In genomic region chr10:118749039-118749438, GRCm38 (mm10) we compare ENCODE assay signal across 16 mouse cellular contexts.
DNase-seq lines count a peak whose midpoint lies in the region; ATAC-seq and TF ChIP-seq lines count a peak whose summit lies in the region.
"Had no signal": no experiment of that assay in that cellular context is flagged by ENCODE, and none has a peak within 500 bp of the region (broad histone marks: within the 10 kb centered on the region; RNA-seq: fewer than 3 reads in every experiment).

No protein-coding gene starts in this region.

- DNase-seq in heart, adult 11 months, result peak; percentile 84
- no peak for DNase-seq in heart, postnatal 25 days (ENCODE audit: low spot score)
- DNase-seq in lung, postnatal 10 days, result peak; percentile 32
- no peak for DNase-seq in lung, postnatal 0 days (ENCODE audit: low spot score)
- DNase-seq in liver, postnatal 0 days, result no peak
- DNase-seq in left cerebral cortex, adult 11 months (ENCODE audit: low spot score), result no peak
- no peak for DNase-seq in ovary, postnatal 10 days (ENCODE audit: low spot score)
- DNase-seq: cerebellum, adult 9-10 months; gastrocnemius, postnatal 10 days; lung, embryonic 14.5 days; right cerebral cortex, adult 18-20 months had no signal

- no peak; the same call in 1 of the 2 replicates for ATAC-seq in lung, postnatal 0 days
- 0 out of 2 replicates have a peak, but pooled peaks have one; percentile 11 for ATAC-seq in liver, postnatal 0 days

- TF ChIP-seq CTCF in lung, postnatal 0 days (IDR thresholded peaks at IDR 0.05), result no peak
- TF ChIP-seq CTCF in liver, postnatal 0 days (IDR thresholded peaks at IDR 0.05; ENCODE audit: low read depth), result no peak

- no peaks in the 10 kb centered on the region for H3K36me3 ChIP-seq in lung, postnatal 0 days (ENCODE audit: insufficient read depth, low read length)
- H3K36me3 ChIP-seq in liver, postnatal 0 days (replicated peaks; ENCODE audit: insufficient read depth, low read length), result no peaks in the 10 kb centered on the region
- H3K36me3 ChIP-seq: embryonic facial prominence, embryonic 10.5 days; forebrain, embryonic 12.5 days; hindbrain, embryonic 12.5 days had no signal

- H3K4me3 ChIP-seq in lung, postnatal 0 days (ENCODE audit: low read depth, low read length), result no peak overlapping the region
- H3K4me3 ChIP-seq in liver, postnatal 0 days (ENCODE audit: low read depth, low read length), result no peak overlapping the region
- H3K4me3 ChIP-seq: embryonic facial prominence, embryonic 10.5 days; forebrain, embryonic 12.5 days; hindbrain, embryonic 12.5 days had no signal

- intact Hi-C loops in heart, postnatal 25 days (cut with DNase I), result no loop called here

- no peaks in the 10 kb centered on the region for H3K4me1 ChIP-seq in lung, postnatal 0 days (ENCODE audit: insufficient read depth, low read depth, low read length)
- peaks cover 13% of the 10 kb centered on the region; the same call in 1 of the 2 replicates for H3K4me1 ChIP-seq in liver, postnatal 0 days (ENCODE audit: insufficient read depth)

- H3K27ac ChIP-seq in lung, postnatal 0 days (ENCODE audit: low read length), result no peak overlapping the region
- peak overlapping the region; percentile 79 for H3K27ac ChIP-seq in liver, postnatal 0 days (ENCODE audit: low read depth)
- H3K27ac ChIP-seq: embryonic facial prominence, embryonic 10.5 days; forebrain, embryonic 12.5 days; hindbrain, embryonic 12.5 days had no signal

- 87% methylated on average over 1 of the region's 1 CpGs for WGBS in lung, postnatal 0 days
- 74% methylated on average over 1 of the region's 1 CpGs for WGBS in liver, postnatal 0 days (ENCODE audit: insufficient replicate concordance)

- no peak overlapping the region for H3K4me2 ChIP-seq in lung, postnatal 0 days (replicated peaks; ENCODE audit: low read depth, low read length)
- H3K4me2 ChIP-seq in liver, postnatal 0 days (ENCODE audit: low read depth, low read length), result no peak overlapping the region
- H3K4me2 ChIP-seq: forebrain, embryonic 12.5 days; hindbrain, embryonic 12.5 days; lung, embryonic 14.5 days; midbrain, embryonic 11.5 days had no signal

- H3K9me3 ChIP-seq in lung, postnatal 0 days (ENCODE audit: low read length), result no peaks in the 10 kb centered on the region
- no peaks in the 10 kb centered on the region for H3K9me3 ChIP-seq in liver, postnatal 0 days (ENCODE audit: low read length)
- H3K9me3 ChIP-seq: embryonic facial prominence, embryonic 10.5 days; forebrain, embryonic 12.5 days; hindbrain, embryonic 12.5 days had no signal

- H3K9ac ChIP-seq in lung, postnatal 0 days (replicated peaks; ENCODE audit: low read depth), result no peak overlapping the region
- H3K9ac ChIP-seq in liver, postnatal 0 days (replicated peaks), result no peak overlapping the region
- H3K9ac ChIP-seq: forebrain, embryonic 12.5 days; hindbrain, embryonic 12.5 days; lung, embryonic 14.5 days had no signal

- no peaks in the 10 kb centered on the region for H3K27me3 ChIP-seq in lung, postnatal 0 days (replicated peaks; ENCODE audit: insufficient read depth, low read length)
- H3K27me3 ChIP-seq in liver, postnatal 0 days (ENCODE audit: insufficient read depth, low read length), result no peaks in the 10 kb centered on the region
- H3K27me3 ChIP-seq: CH12.LX; forebrain, embryonic 12.5 days; hindbrain, embryonic 12.5 days had no signal

- no peak for TF ChIP-seq EP300 in lung, postnatal 0 days (IDR thresholded peaks at IDR 0.05)
- TF ChIP-seq EP300 in liver, postnatal 0 days (IDR thresholded peaks at IDR 0.05; ENCODE audit: low read depth), result no peak

Comparison
In these comparisons a context has a peak if more than half of its experiments do, and no peak if none do; other contexts are left out.
1. DNase-seq: peak in heart, adult 11 months (single experiment) and lung, postnatal 10 days (single experiment); none in heart, postnatal 25 days (single experiment), lung, postnatal 0 days (single experiment), liver, postnatal 0 days (single experiment), left cerebral cortex, adult 11 months (single experiment) and ovary, postnatal 10 days (single experiment).